Mouse (Mus musculus): ENCODE results near the gene Doc2g. TPM values are rescaled to one million over a fixed set of nuclear protein-coding genes. Genes with fewer than 3 reads are reported as not detected.

Gene Doc2g
- polyA plus RNA-seq, 1 experiment from 2014 or later: 4.8 TPM

GRCm38 (mm10) chr19:4017921-4018587, 14.9 kb downstream of the Doc2g start:
- H3K9me3 ChIP-seq (replicated peaks; ENCODE audit: control insufficient read depth, low read length): no peaks in the 10 kb centered on the region
- ATAC-seq (ENCODE audit: insufficient read depth, low FRiP score): no peak

GRCm38 (mm10) chr19:4018743-4019583, 15.8 kb downstream of the Doc2g start:
- Histone ChIP-seq H3K36me3 (ENCODE audit: control insufficient read depth, insufficient read depth, low read length) (no peaks in the 10 kb centered on the region), H3K27ac (ENCODE audit: low read length) (peak overlapping the region; percentile 22; the same call in 1 of the 2 replicates), H3K4me2 (ENCODE audit: low read depth, low read length) (no peak overlapping the region), H3K9me3 (replicated peaks; ENCODE audit: control insufficient read depth, low read length) (no peaks in the 10 kb centered on the region), H3K9ac (ENCODE audit: low read length) (peak overlapping the region; percentile 59), H3K4me3 (replicated peaks; ENCODE audit: low read length) (no peak overlapping the region), H3K4me1 (ENCODE audit: control insufficient read depth, insufficient read depth, low read length) (peaks cover 6% of the 10 kb centered on the region), H3K27me3 (ENCODE audit: control insufficient read depth, insufficient read depth, low read length) (no peaks in the 10 kb centered on the region)
- peak; percentile 90 for ATAC-seq (ENCODE audit: insufficient read depth, low FRiP score)
- WGBS: 27% methylated on average over 18 of the region's 18 CpGs

More at GRCm38 (mm10) chr19:4017921-4018587, 14.9 kb downstream of the Doc2g start:
- Histone ChIP-seq H3K4me1 (ENCODE audit: control insufficient read depth, insufficient read depth, low read length) (peaks cover 7% of the 10 kb centered on the region), H3K4me3 (replicated peaks; ENCODE audit: low read length) (no peak overlapping the region), H3K4me2 (ENCODE audit: low read depth, low read length) (no peak overlapping the region), H3K27ac (ENCODE audit: low read length) (no peak overlapping the region; the same call in 1 of the 2 replicates), H3K36me3 (ENCODE audit: control insufficient read depth, insufficient read depth, low read length) (no peaks in the 10 kb centered on the region), H3K27me3 (ENCODE audit: control insufficient read depth, insufficient read depth, low read length) (no peaks in the 10 kb centered on the region), H3K9ac (ENCODE audit: low read length) (no peak overlapping the region)
- 46% methylated on average over 10 of the region's 10 CpGs for WGBS

DNA sequence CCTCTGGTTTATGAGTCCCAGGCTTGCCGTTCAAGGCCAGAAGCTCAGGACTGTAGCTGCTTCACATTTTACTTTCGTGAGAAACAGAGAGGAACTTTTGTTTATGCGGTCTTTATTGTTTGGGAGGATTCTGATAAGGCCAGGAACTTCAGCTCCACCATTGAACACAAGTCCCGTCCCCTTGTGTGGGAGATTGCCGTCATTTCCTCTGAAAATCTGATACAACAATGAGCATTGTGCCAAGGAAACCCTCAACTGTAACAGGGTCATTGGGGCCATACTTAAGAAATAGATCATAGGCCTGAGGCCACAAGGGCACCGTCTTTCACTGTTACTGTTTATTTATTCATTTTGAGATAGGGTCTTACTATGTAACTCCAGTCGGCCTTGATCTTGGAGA, 20.1 kb downstream of the Doc2g start:
- Histone ChIP-seq H3K4me2 (ENCODE audit: low read depth, low read length) (no peak overlapping the region), H3K36me3 (ENCODE audit: control insufficient read depth, insufficient read depth, low read length) (no peaks in the 10 kb centered on the region), H3K27ac (ENCODE audit: low read length) (no peak overlapping the region), H3K9ac (ENCODE audit: low read length) (no peak overlapping the region), H3K9me3 (replicated peaks; ENCODE audit: control insufficient read depth, low read length) (no peaks in the 10 kb centered on the region; the same call in 1 of the 2 replicates), H3K4me1 (ENCODE audit: control insufficient read depth, insufficient read depth, low read length) (peaks cover 6% of the 10 kb centered on the region), H3K27me3 (ENCODE audit: control insufficient read depth, insufficient read depth, low read length) (no peaks in the 10 kb centered on the region), H3K4me3 (replicated peaks; ENCODE audit: low read length) (no peak overlapping the region)
- WGBS: 62% methylated on average over 7 of the region's 7 CpGs
- no peak for ATAC-seq (ENCODE audit: insufficient read depth, low FRiP score)

DNA sequence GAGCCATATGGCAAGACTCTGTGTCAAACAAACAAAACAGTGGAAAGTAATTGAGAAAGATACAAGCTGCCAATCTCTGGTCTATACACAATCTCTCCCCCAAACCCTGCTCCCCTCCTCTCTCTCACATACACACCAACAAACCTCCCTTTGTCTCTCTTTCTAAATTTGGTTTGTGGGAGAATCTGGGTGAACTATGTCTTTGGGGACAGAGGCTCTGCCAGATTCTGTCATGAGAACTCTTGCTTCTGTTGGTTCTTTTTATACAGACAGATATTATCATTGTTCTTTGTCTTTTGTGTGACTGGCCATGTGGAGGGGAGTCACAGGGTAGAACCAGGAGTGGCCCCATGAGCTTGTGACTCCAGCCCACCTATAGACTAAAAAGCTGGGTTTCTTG, 24.5 kb downstream of the Doc2g start:
- ATAC-seq (ENCODE audit: insufficient read depth, low FRiP score): no peak
- Histone ChIP-seq H3K4me1 (ENCODE audit: control insufficient read depth, insufficient read depth, low read length) (no peaks in the 10 kb centered on the region), H3K9ac (ENCODE audit: low read length) (no peak overlapping the region), H3K27ac (ENCODE audit: low read length) (no peak overlapping the region), H3K36me3 (ENCODE audit: control insufficient read depth, insufficient read depth, low read length) (no peaks in the 10 kb centered on the region), H3K9me3 (replicated peaks; ENCODE audit: control insufficient read depth, low read length) (no peaks in the 10 kb centered on the region; the same call in 1 of the 2 replicates), H3K4me2 (ENCODE audit: low read depth, low read length) (no peak overlapping the region), H3K4me3 (replicated peaks; ENCODE audit: low read length) (no peak overlapping the region), H3K27me3 (ENCODE audit: control insufficient read depth, insufficient read depth, low read length) (no peaks in the 10 kb centered on the region)

DNA sequence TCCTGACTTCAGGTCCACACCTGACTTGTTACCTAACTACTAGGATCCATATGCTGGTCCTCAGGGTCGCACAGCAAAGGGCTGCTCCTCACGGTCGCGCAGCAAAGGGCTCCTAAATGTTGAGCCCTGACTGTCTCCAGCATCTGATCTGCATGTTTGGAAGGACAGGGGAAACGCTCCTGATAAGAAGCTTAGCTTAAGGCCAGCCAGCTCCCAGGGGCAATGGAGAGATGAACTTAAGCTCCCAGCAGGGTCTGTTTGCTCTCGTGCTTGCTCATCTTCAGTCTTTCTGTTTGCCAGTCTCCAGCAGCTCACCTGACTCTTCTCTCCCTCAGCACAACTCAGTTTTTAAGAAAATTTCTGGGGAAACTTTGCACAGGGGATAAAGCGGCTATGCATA, 29.6 kb downstream of the Doc2g start:
- no peak overlapping the region for H3K27ac ChIP-seq (ENCODE audit: low read length)
- no peak overlapping the region for H3K4me2 ChIP-seq (ENCODE audit: low read depth, low read length)
- no peaks in the 10 kb centered on the region for H3K27me3 ChIP-seq (ENCODE audit: control insufficient read depth, insufficient read depth, low read length)
- no peaks in the 10 kb centered on the region for H3K9me3 ChIP-seq (replicated peaks; ENCODE audit: control insufficient read depth, low read length)
- peaks cover 12% of the 10 kb centered on the region for H3K4me1 ChIP-seq (ENCODE audit: control insufficient read depth, insufficient read depth, low read length)
- 63% methylated on average over 7 of the region's 7 CpGs for WGBS
- no peak overlapping the region for H3K4me3 ChIP-seq (replicated peaks; ENCODE audit: low read length)
- H3K36me3 ChIP-seq (ENCODE audit: control insufficient read depth, insufficient read depth, low read length): no peaks in the 10 kb centered on the region; the same call in 1 of the 2 replicates
- no peak overlapping the region for H3K9ac ChIP-seq (ENCODE audit: low read length)
- no peak for ATAC-seq (ENCODE audit: insufficient read depth, low FRiP score)

GRCm38 (mm10) chr19:4033298-4033697, 30.2 kb downstream of the Doc2g start:
- 49% methylated on average over 3 of the region's 3 CpGs for WGBS
- Histone ChIP-seq H3K4me1 (ENCODE audit: control insufficient read depth, insufficient read depth, low read length) (peaks cover 12% of the 10 kb centered on the region), H3K4me2 (ENCODE audit: low read depth, low read length) (no peak overlapping the region), H3K9ac (ENCODE audit: low read length) (no peak overlapping the region), H3K36me3 (ENCODE audit: control insufficient read depth, insufficient read depth, low read length) (no peaks in the 10 kb centered on the region; the same call in 1 of the 2 replicates), H3K27me3 (ENCODE audit: control insufficient read depth, insufficient read depth, low read length) (no peaks in the 10 kb centered on the region), H3K9me3 (replicated peaks; ENCODE audit: control insufficient read depth, low read length) (no peaks in the 10 kb centered on the region), H3K27ac (ENCODE audit: low read length) (no peak overlapping the region), H3K4me3 (replicated peaks; ENCODE audit: low read length) (no peak overlapping the region)
- no peak for ATAC-seq (ENCODE audit: insufficient read depth, low FRiP score)

- H3K36me3 ChIP-seq (ENCODE audit: control insufficient read depth, insufficient read depth, low read length): no peaks in the 10 kb centered on the region; the same call in 1 of the 2 replicates
- no peak overlapping the region for H3K4me2 ChIP-seq (ENCODE audit: low read depth, low read length)
- no peak overlapping the region for H3K9ac ChIP-seq (ENCODE audit: low read length)
- peaks cover 12% of the 10 kb centered on the region for H3K4me1 ChIP-seq (ENCODE audit: control insufficient read depth, insufficient read depth, low read length)
- no peak for ATAC-seq (ENCODE audit: insufficient read depth, low FRiP score)
- no peaks in the 10 kb centered on the region for H3K9me3 ChIP-seq (replicated peaks; ENCODE audit: control insufficient read depth, low read length)
- no peaks in the 10 kb centered on the region for H3K27me3 ChIP-seq (ENCODE audit: control insufficient read depth, insufficient read depth, low read length)
- peak overlapping the region; percentile 21; the same call in 1 of the 2 replicates for H3K27ac ChIP-seq (ENCODE audit: low read length)
- 49% methylated on average over 5 of the region's 5 CpGs for WGBS
- H3K4me3 ChIP-seq (replicated peaks; ENCODE audit: low read length): no peak overlapping the region
Measured at GRCm38 (mm10) chr19:4033742-4034141, 30.6 kb downstream of the Doc2g start.

DNA sequence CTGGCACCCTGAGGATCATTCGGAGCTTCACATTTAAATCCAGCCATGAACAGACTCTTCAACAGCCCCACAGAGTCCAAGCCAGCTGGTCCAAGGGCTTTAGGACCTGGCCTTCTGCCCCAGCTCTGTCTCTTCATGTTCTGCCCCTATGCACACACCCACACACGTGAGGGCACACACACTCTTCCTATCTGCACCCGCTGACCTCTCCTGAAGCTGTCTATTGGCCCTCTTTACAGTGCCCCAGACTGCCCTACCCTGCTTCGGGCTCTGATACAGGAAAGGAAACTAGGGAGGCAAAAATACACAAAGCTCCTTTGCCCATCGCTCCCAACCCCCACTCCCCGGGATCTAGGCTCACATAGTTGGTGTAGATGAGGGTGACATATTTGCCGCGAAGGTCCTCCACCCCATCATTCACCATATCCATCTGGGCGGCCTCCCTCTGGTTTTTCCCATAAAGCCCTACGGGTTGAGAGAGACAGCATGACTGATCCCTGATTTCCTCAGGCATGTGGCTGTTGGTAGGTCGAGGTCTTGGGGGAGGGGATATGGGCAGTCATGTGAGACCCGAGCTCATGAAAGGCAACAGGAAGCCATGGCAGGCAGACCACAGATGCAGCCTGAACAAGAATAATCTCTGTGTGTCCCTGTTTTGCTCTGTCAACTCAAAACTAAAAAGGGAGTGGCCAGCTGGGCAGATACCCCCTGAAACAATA, 33.4 kb downstream of the Doc2g start:
- Histone ChIP-seq H3K4me1 (ENCODE audit: control insufficient read depth, insufficient read depth, low read length) (peaks cover 12% of the 10 kb centered on the region), H3K9me3 (replicated peaks; ENCODE audit: control insufficient read depth, low read length) (no peaks in the 10 kb centered on the region), H3K27ac (ENCODE audit: low read length) (peak overlapping the region; percentile 23; the same call in 1 of the 2 replicates), H3K27me3 (ENCODE audit: control insufficient read depth, insufficient read depth, low read length) (no peaks in the 10 kb centered on the region), H3K4me2 (ENCODE audit: low read depth, low read length) (peak overlapping the region; percentile 49), H3K36me3 (ENCODE audit: control insufficient read depth, insufficient read depth, low read length) (no peaks in the 10 kb centered on the region; the same call in 1 of the 2 replicates), H3K9ac (ENCODE audit: low read length) (peak overlapping the region; percentile 52), H3K4me3 (replicated peaks; ENCODE audit: low read length) (peak overlapping the region; percentile 30)
- peak; percentile 61; the same call in 1 of the 2 replicates for ATAC-seq (ENCODE audit: insufficient read depth, low FRiP score)
- 54% methylated on average over 12 of the region's 12 CpGs for WGBS
